Mouse (Mus musculus) CD4-positive helper T cell, adult 2 months (primary cell): ENCODE data around the gene Scn2a.
"Not testable (repeated sequence)": the region's sequence is repeated elsewhere in the genome, so short reads cannot be mapped to it uniquely, and the experiment has no call there.

Experiments used
- DNase-seq: peaks from one replicate; pipeline ENCODE4 v3.0.0-alpha.2; 2012; ENCODE audit warnings: low read depth, missing footprints, low spot score

Gene Scn2a

GRCm38 (mm10) chr2:65695061-65695460 lies 74.5 kb downstream of the Scn2a start:
- DNase-seq, result no peak

- no peak for DNase-seq
Measured at GRCm38 (mm10) chr2:65700246-65700645, 79.7 kb downstream of the Scn2a start.

DNA sequence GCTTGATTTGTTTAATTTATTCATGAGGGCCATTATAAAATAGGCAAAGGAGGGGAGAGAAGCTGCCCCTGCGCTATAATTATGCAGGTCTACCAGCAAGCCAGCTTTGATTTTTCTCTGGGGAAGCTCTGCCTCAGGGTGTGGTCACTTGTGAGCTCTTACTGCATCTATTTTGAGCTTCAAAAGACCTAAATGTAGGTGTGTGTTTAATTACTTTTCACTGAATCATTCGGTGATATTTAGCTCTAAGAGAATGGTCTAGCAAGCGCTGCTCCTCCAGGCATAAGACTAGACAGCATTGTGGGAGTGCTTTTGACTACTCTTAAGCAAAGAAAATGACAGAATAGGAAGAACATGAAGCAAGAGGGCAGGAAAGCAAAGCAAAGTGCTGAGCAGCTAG lies 80.6 kb downstream of the Scn2a start:
- no peak for DNase-seq

DNA sequence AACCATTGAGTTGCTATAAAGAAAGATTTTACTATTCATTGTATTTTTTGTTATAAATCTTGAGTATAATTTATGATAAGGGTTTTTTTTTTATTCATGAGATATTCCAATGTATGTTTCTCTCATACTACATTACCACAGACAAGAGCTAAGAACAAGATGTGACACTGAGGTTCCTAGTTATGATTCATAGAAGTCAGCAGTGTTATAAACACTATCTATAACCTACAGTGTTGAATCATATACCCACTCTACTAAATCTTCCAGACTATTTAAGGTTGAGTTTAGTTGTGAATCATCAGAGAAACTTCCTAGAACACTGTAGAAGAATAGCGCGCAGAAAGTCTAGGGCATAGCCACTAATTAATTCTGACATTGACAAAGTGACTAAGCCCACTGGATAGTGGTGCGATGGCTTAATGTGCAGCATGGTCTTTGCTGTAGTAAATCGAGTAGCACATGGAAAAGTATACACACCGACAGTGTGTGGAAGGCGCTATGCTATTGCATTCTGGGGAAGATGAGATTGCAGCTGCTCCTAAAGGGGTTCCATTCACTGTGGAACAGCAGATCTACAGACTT lies 101.7 kb downstream of the Scn2a start:
- no peak for DNase-seq

DNA sequence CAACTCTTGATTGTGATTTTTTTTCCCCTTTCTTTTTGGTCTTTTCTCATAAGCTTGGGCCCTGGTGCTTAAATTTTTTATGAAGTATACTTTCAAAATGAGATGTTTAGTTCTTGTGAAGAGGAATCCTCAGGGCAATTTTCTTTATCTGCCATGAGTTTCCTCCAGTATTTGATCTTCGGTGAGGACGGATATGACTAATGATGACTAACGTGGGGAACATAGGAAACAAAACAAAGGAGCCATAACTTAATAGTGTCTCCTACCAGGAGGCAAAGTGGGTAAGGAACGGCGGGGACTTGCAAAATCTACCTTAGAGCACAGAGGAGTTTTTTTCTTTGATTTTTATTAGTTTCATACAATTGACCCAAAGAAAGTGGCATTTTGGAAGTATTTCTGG lies 124.8 kb downstream of the Scn2a start:
- DNase-seq, result no peak

DNA sequence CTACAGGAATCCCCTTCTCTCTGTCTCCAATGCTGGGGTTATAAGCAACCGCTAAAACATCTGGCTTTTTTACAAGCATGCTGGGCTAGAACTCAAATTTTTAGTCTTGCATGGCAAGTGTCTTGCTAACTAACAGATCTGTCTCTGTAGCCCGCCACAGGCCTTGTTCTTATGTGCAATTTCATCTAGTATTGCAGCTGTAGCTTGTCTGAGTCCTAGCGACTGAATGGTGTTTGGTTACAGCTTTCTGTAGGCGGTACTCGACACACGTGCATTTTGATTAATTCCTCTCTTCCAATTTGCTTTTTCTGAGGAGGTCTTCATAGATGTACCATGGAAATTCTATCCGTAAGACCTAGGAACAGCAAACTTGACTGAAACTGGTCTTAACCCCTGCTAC lies 161.9 kb downstream of the Scn2a start:
- DNase-seq, result no peak

DNA sequence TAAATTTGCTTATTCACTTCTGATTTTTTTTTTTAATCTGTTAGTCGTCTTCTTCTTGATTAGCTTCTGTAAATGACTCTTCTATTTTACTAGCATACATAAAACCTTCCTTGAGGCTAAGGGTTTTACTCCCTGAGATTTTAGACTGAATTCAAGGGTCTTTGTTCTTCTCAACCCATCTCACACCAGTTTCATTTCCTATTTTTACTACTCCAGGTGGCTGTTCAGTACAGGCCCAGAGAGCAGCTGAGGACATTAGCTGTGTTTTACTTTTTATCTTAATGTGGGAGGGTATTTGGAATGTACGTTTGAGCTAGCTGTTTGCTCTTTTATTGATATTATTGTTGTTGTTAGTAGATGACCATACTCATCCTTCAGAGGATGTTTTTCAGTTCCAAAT lies 162.8 kb downstream of the Scn2a start:
- DNase-seq, result no peak

GRCm38 (mm10) chr2:65792516-65792915 lies 171.9 kb downstream of the Scn2a start:
- DNase-seq, result peak; percentile 24

- DNase-seq, result no peak
Measured at GRCm38 (mm10) chr2:65793593-65793992, 173.0 kb downstream of the Scn2a start.

DNA sequence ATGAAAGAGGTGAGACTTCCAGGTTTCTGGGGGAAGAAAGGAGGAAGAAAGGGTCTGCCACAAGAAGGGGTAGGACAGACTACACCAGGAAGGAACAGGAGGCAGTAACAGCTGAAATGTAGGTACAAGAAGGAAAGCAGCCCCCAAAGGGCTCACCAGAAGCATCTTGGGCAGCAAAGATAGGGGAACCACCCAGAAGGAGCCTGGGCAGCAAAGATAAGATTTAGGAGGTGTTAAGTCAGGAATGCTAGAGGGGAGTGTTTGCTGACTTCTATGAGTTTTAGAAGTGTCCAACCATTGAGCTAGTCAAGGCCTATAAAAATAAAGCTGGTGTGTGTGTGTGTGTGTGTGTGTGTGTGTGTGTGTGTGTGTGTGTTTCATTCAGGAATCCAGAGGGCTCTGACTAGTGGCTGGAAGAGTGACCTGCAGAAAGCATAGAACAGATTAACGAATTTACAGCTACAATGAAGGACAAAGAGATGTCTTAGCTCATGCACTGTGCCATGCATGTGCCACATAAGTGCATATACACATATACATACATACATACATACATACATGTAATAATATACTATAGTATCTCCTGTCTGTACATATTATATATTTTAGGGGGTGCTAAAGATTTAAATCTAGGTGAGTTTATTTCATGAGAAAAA lies 180.6 kb downstream of the Scn2a start:
- DNase-seq, result no peak

DNA sequence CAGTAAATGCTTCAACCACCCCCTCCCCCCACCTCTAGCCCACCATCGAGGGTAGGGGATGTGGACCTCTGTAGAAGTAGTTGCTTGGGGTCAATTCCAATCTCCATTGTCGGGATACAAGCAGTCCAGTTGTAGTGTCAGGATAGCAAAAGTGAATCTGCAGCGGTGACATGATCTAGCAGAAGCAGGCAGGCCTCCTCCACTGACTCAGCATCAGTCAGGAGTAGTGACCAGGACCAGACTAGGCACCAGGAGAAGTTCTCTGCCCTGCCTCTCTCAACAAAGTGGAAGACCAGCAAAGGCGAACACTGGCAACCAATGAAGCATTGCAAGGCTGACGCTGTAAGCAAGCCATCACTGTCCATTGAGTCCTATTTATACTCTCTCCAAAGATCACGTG lies 186.0 kb downstream of the Scn2a start:
- no peak for DNase-seq

DNA sequence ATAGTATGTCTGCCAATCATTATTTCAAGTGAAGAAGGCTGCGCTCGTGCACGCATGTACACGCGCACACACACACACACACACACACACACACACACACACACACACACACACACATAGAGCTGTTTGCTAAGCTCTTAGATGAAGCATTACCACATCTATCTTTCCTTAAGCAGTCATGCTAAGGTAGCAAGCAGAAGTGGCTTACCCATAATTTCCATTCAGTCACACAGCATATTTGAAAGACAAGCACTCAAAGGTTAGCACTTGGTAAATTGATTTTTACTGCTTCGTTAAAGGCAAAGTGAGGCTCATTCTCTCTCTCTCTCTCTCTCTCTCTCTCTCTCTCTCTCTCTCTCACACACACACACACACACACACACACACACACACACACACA lies 190.6 kb downstream of the Scn2a start:
- not testable (repeated sequence) for DNase-seq
